Mouse (Mus musculus) liver, postnatal 0 days (tissue): ENCODE results near the gene Gm28372. TPM values are rescaled to one million over a fixed set of nuclear protein-coding genes. Genes with fewer than 3 reads are reported as not detected.

Source experiments
- ATAC-seq: fragments of 200-750 bp; cut with Nextera tagmentation; 2 replicates; pipeline ENCODE4 v1.8.0; 2017; ENCODE audit warnings: mild to moderate bottlenecking, moderate library complexity
- DNase-seq: peaks from one replicate; pipeline ENCODE4 v3.0.0-alpha.2; 2016
- H3K27ac ChIP-seq: fragments of 300-500 bp; sonication (generic); 2 replicates; pipeline ENCODE4 v1.5.1; 2014; ENCODE audit warnings: antibody characterized with exemption, moderate library complexity, mild to moderate bottlenecking, low read depth
- H3K27me3 ChIP-seq: fragments of 300-500 bp; sonication (generic); 2 replicates; pipeline ENCODE4 v1.6.1; 2014; ENCODE audit warnings: low read length, control low read depth, mixed read lengths; ENCODE audit not compliant: insufficient read depth
- H3K36me3 ChIP-seq: fragments of 300-500 bp; sonication (generic); replicated peaks from 2 replicates; pipeline ENCODE4 v1.6.1; 2014; ENCODE audit warnings: mild to moderate bottlenecking, control low read depth, low read length, moderate library complexity, mixed read lengths; ENCODE audit not compliant: insufficient read depth
- H3K4me1 ChIP-seq: fragments of 300-500 bp; sonication (generic); 2 replicates; pipeline ENCODE4 v1.6.1; 2014; ENCODE audit warnings: antibody characterized with exemption, mild to moderate bottlenecking, control low read depth; ENCODE audit not compliant: insufficient read depth
- H3K4me2 ChIP-seq: fragments of 300-500 bp; sonication (generic); 2 replicates; pipeline ENCODE4 v1.6.1; 2014; ENCODE audit warnings: low read depth, mild to moderate bottlenecking, low read length, moderate library complexity, mixed read lengths
- H3K4me3 ChIP-seq: fragments of 300-500 bp; sonication (generic); 2 replicates; pipeline ENCODE4 v1.5.1; 2014; ENCODE audit warnings: low read depth, low read length
- H3K9ac ChIP-seq: fragments of 300-500 bp; sonication (generic); replicated peaks from 2 replicates; pipeline ENCODE4 v1.6.1; 2014; ENCODE audit warnings: mild to moderate bottlenecking, moderate library complexity
- H3K9me3 ChIP-seq: fragments of 300-500 bp; sonication (generic); 2 replicates; pipeline ENCODE4 v1.6.1; 2016; ENCODE audit warnings: mild to moderate bottlenecking, control low read depth, low read length, mixed read lengths
- CTCF ChIP-seq: sonication (generic); IDR thresholded peaks from 2 replicates; pipeline ENCODE4 v1.5.1; 2016; ENCODE audit warnings: antibody characterized with exemption, low read depth
- EP300 ChIP-seq: IDR thresholded peaks from 2 replicates; pipeline ENCODE4 v1.6.1; 2016; ENCODE audit warnings: antibody characterized with exemption, low read depth, mild to moderate bottlenecking
- WGBS: fragments of 180-500 bp; shearing (Covaris S2); extraction: QIAGEN DNeasy Blood & Tissue Kit; methylation state at CpG from one replicate; pipeline ENCODE4 v1.1.7; 2014; ENCODE audit not compliant: insufficient replicate concordance; 5-methylcytosine and 5-hydroxymethylcytosine counted together
- polyA plus RNA-seq: library from polyadenylated mRNA; unstranded; fragments of >200 nt; fragmentation: Nextera tagmentation; extraction: Ambion mirVana; gene quantifications from 2 replicates; pipeline ENCODE4 v1.2.1, GENCODE M21; 2015

The Gm28372 gene
- polyA plus RNA-seq, 1 experiment from 2014 or later = not detected

GRCm38 (mm10) chr2:130433152-130433551 is 28.1 kb downstream of the Gm28372 start:
- Histone ChIP-seq H3K27ac (no peak overlapping the region), H3K9me3 (no peaks in the 10 kb centered on the region), H3K4me2 (no peak overlapping the region), H3K4me3 (no peak overlapping the region), H3K9ac (no peak overlapping the region), H3K36me3 (peaks cover 15% of the 10 kb centered on the region), H3K27me3 (no peaks in the 10 kb centered on the region), H3K4me1 (no peaks in the 10 kb centered on the region)
- TF ChIP-seq EP300 (no peak), CTCF (peak; percentile 75)
- 20% methylated on average over 4 of the region's 4 CpGs for WGBS
- ATAC-seq = no peak
- DNase-seq = no peak

- no peak for ATAC-seq
- no peak for TF ChIP-seq CTCF
- TF ChIP-seq EP300 = no peak
- WGBS = 86% methylated on average over 1 of the region's 1 CpGs
- Histone ChIP-seq H3K9me3 (no peaks in the 10 kb centered on the region), H3K27me3 (no peaks in the 10 kb centered on the region), H3K36me3 (peaks cover 47% of the 10 kb centered on the region), H3K4me3 (no peak overlapping the region), H3K4me1 (no peaks in the 10 kb centered on the region), H3K4me2 (no peak overlapping the region), H3K9ac (no peak overlapping the region), H3K27ac (no peak overlapping the region)
- DNase-seq = no peak
Measured at GRCm38 (mm10) chr2:130436769-130437168, 31.7 kb downstream of the Gm28372 start.

DNA sequence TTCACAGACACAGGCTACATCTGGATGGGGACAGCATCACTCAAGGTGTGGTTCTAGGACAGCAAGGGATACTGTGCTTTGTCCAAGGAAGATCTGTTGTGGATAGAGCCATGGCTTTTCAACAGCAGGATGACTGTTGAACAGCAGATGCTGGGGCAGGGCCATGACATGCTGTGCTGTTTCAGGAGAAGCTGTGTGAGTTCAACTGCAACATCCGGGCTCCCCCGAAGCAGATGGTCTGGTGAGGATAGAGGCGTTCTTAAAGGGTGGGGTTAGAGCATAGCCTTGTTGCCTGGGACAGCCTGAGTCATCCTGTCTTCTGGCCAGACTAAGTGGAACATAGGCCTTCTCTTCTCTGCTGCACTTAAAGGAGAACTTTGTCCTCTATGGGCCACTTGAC is 33.8 kb downstream of the Gm28372 start:
- WGBS = 89% methylated on average over 3 of the region's 3 CpGs
- H3K36me3 ChIP-seq = peaks cover 61% of the 10 kb centered on the region
- no peak for TF ChIP-seq CTCF
- no peak for TF ChIP-seq EP300
- no peak overlapping the region for H3K9ac ChIP-seq
- no peak overlapping the region for H3K4me3 ChIP-seq
- no peaks in the 10 kb centered on the region for H3K9me3 ChIP-seq
- H3K4me2 ChIP-seq = no peak overlapping the region
- no peak overlapping the region for H3K27ac ChIP-seq
- H3K4me1 ChIP-seq = no peaks in the 10 kb centered on the region
- DNase-seq = no peak
- no peak for ATAC-seq
- no peaks in the 10 kb centered on the region for H3K27me3 ChIP-seq

- no peak overlapping the region for H3K4me2 ChIP-seq
- H3K9me3 ChIP-seq = no peaks in the 10 kb centered on the region
- ATAC-seq (no peak), DNase-seq (no peak)
- no peaks in the 10 kb centered on the region for H3K27me3 ChIP-seq
- no peak for TF ChIP-seq EP300
- peaks cover 67% of the 10 kb centered on the region for H3K36me3 ChIP-seq
- H3K4me3 ChIP-seq = no peak overlapping the region
- no peaks in the 10 kb centered on the region for H3K4me1 ChIP-seq
- no peak overlapping the region for H3K27ac ChIP-seq
- WGBS = 88% methylated on average over 4 of the region's 4 CpGs
- H3K9ac ChIP-seq = no peak overlapping the region
Measured at GRCm38 (mm10) chr2:130439840-130440480, 34.9 kb downstream of the Gm28372 start.

GRCm38 (mm10) chr2:130442162-130442561 is 37.1 kb downstream of the Gm28372 start:
- H3K27me3 ChIP-seq = no peaks in the 10 kb centered on the region
- H3K4me2 ChIP-seq = no peak overlapping the region
- peaks cover 67% of the 10 kb centered on the region for H3K36me3 ChIP-seq
- no peak for DNase-seq
- 65% methylated on average over 10 of the region's 10 CpGs for WGBS
- H3K4me1 ChIP-seq = no peaks in the 10 kb centered on the region
- no peak overlapping the region for H3K9ac ChIP-seq
- ATAC-seq = peak; percentile 68
- no peak overlapping the region for H3K27ac ChIP-seq
- no peak overlapping the region for H3K4me3 ChIP-seq
- H3K9me3 ChIP-seq = no peaks in the 10 kb centered on the region
- TF ChIP-seq CTCF = peak; percentile 62
- TF ChIP-seq EP300 = no peak

GRCm38 (mm10) chr2:130448449-130448848 is 43.4 kb downstream of the Gm28372 start:
- Histone ChIP-seq H3K4me3 (no peak overlapping the region), H3K4me2 (no peak overlapping the region), H3K9me3 (no peaks in the 10 kb centered on the region), H3K36me3 (peaks cover 10% of the 10 kb centered on the region), H3K27ac (no peak overlapping the region), H3K27me3 (no peaks in the 10 kb centered on the region), H3K4me1 (peaks cover 25% of the 10 kb centered on the region), H3K9ac (no peak overlapping the region)
- no peak for ATAC-seq
- TF ChIP-seq EP300 (no peak), CTCF (no peak)
- DNase-seq = no peak
